Mouse (Mus musculus) testis, adult 2 months (tissue): ENCODE data around the gene Zw10. TPM values are rescaled to one million over a fixed set of nuclear protein-coding genes. Genes with fewer than 3 reads are reported as not detected.
A peak's percentile ranks its signal among the peaks of the same experiment; 100 is the strongest.

Experiments used
- H3K27ac ChIP-seq: fragments of 200-500 bp; 2 replicates; pipeline ENCODE4 v1.5.1; 2012; ENCODE audit warnings: low read depth, low read length; ENCODE audit not compliant: control insufficient read depth, insufficient read depth
- H3K27me3 ChIP-seq: fragments of 200-500 bp; 2 replicates; pipeline ENCODE4 v1.6.1; 2012; ENCODE audit warnings: mild to moderate bottlenecking, low read length, moderate library complexity; ENCODE audit not compliant: control insufficient read depth, insufficient read depth
- H3K36me3 ChIP-seq: fragments of 200-500 bp; 2 replicates; pipeline ENCODE4 v1.6.1; 2012; ENCODE audit warnings: mild to moderate bottlenecking, low read length; ENCODE audit not compliant: control insufficient read depth, insufficient read depth
- H3K4me1 ChIP-seq: fragments of 200-500 bp; 2 replicates; pipeline ENCODE4 v1.6.1; 2012; ENCODE audit warnings: low read length; ENCODE audit not compliant: control insufficient read depth, insufficient read depth
- H3K4me3 ChIP-seq: fragments of 200-500 bp; 2 replicates; pipeline ENCODE4 v1.5.1; 2012; ENCODE audit warnings: low read depth, mild to moderate bottlenecking, low read length, moderate library complexity, mixed read lengths; ENCODE audit not compliant: control insufficient read depth
- CTCF ChIP-seq: fragments of 200-500 bp; IDR thresholded peaks from 2 replicates; pipeline ENCODE4 v1.5.1; 2012; ENCODE audit warnings: low read depth, mild to moderate bottlenecking, inconsistent platforms, low read length, moderate library complexity; ENCODE audit not compliant: control insufficient read depth, insufficient read depth, insufficient replicate concordance
- POLR2A ChIP-seq: fragments of 200-500 bp; IDR thresholded peaks from 2 replicates; pipeline ENCODE4 v1.6.1; 2012; ENCODE audit warnings: low read depth, mild to moderate bottlenecking, inconsistent platforms, low read length, moderate library complexity; ENCODE audit not compliant: control insufficient read depth
- polyA plus RNA-seq: library from polyadenylated mRNA; depleted of rRNA; stranded (reverse); fragments of >200 nt; gene quantifications from 2 replicates; pipeline ENCODE4 v1.2.3, GENCODE M21; 2012; rRNA removed

Zw10 gene
- 16.2 and 18.6 TPM in 2 replicates for polyA plus RNA-seq

- Histone ChIP-seq H3K4me3 (peak within 1 kb of the TSS; percentile 92), H3K27ac (peak within 1 kb of the TSS; percentile 79), H3K27me3 (no peaks in the 10 kb centered on the region), H3K36me3 (peaks cover 3% of the 10 kb centered on the region; the same call in 1 of the 2 replicates), H3K4me1 (no peaks in the 10 kb centered on the region)
- peak; percentile 94 for TF ChIP-seq POLR2A
- TF ChIP-seq CTCF, result no peak
These were observed at the start of gene Zw10 for GRCm38 (mm10) chr9:49055333-49056205. Gene Zw10 (plus strand): TSS chr9:49055613.

- TF ChIP-seq POLR2A (no peak), CTCF (no peak)
- no peak overlapping the region for H3K4me3 ChIP-seq
- peaks cover 5% of the 10 kb centered on the region; the same call in 1 of the 2 replicates for H3K36me3 ChIP-seq
- H3K27ac ChIP-seq, result no peak overlapping the region
- no peaks in the 10 kb centered on the region for H3K27me3 ChIP-seq
- no peaks in the 10 kb centered on the region for H3K4me1 ChIP-seq
These were observed 39.6 kb upstream of the Zw10 start for GRCm38 (mm10) chr9:49015824-49016223.

GRCm38 (mm10) chr9:49021289-49021688 lies 34.1 kb upstream of the Zw10 start:
- H3K27ac ChIP-seq, result no peak overlapping the region
- H3K4me3 ChIP-seq, result no peak overlapping the region
- no peaks in the 10 kb centered on the region for H3K4me1 ChIP-seq
- peaks cover 2% of the 10 kb centered on the region; the same call in 1 of the 2 replicates for H3K36me3 ChIP-seq
- H3K27me3 ChIP-seq, result no peaks in the 10 kb centered on the region
- no peak for TF ChIP-seq POLR2A
- no peak for TF ChIP-seq CTCF

GRCm38 (mm10) chr9:49023956-49024355 lies 31.5 kb upstream of the Zw10 start:
- no peak overlapping the region for H3K27ac ChIP-seq

GRCm38 (mm10) chr9:49024529-49024928 lies 30.9 kb upstream of the Zw10 start:
- no peak overlapping the region for H3K4me3 ChIP-seq
- peaks cover 6% of the 10 kb centered on the region for H3K36me3 ChIP-seq
- no peaks in the 10 kb centered on the region for H3K27me3 ChIP-seq
- no peak overlapping the region for H3K27ac ChIP-seq
- H3K4me1 ChIP-seq, result no peaks in the 10 kb centered on the region
- TF ChIP-seq POLR2A, result no peak
- TF ChIP-seq CTCF, result no peak

More at GRCm38 (mm10) chr9:49023956-49024355, 31.5 kb upstream of the Zw10 start:
- Histone ChIP-seq H3K4me1 (no peaks in the 10 kb centered on the region), H3K4me3 (no peak overlapping the region), H3K36me3 (peaks cover 4% of the 10 kb centered on the region), H3K27me3 (no peaks in the 10 kb centered on the region)
- TF ChIP-seq CTCF, result no peak
- no peak for TF ChIP-seq POLR2A

GRCm38 (mm10) chr9:49034764-49035163 lies 20.6 kb upstream of the Zw10 start:
- no peaks in the 10 kb centered on the region for H3K27me3 ChIP-seq
- no peak for TF ChIP-seq CTCF
- no peak for TF ChIP-seq POLR2A
- no peak overlapping the region for H3K4me3 ChIP-seq
- H3K4me1 ChIP-seq, result no peaks in the 10 kb centered on the region
- no peak overlapping the region for H3K27ac ChIP-seq
- peaks cover 3% of the 10 kb centered on the region for H3K36me3 ChIP-seq

- TF ChIP-seq CTCF, result no peak
- TF ChIP-seq POLR2A, result no peak
- Histone ChIP-seq H3K36me3 (no peaks in the 10 kb centered on the region), H3K4me3 (no peak overlapping the region), H3K4me1 (no peaks in the 10 kb centered on the region), H3K27me3 (no peaks in the 10 kb centered on the region), H3K27ac (no peak overlapping the region)
These were observed 4.5 kb upstream of the Zw10 start for GRCm38 (mm10) chr9:49050901-49051300.
